In genomic region chr17:25571453-25571820, GRCm38 (mm10) we compare ENCODE assay signal across 8 mouse cellular contexts. TPM values are rescaled to one million over a fixed set of nuclear protein-coding genes. Genes with fewer than 3 reads are reported as not detected.
DNase-seq lines count a peak whose midpoint lies in the region; ATAC-seq and TF ChIP-seq lines count a peak whose summit lies in the region.

No protein-coding gene starts in this region.

- H3K9me3 ChIP-seq in forebrain, embryonic 10.5 days = no peaks in the 10 kb centered on the region
- H3K9me3 ChIP-seq in limb, embryonic 11.5 days (ENCODE audit: control insufficient read depth, low read length) = no peaks in the 10 kb centered on the region
- no peaks in the 10 kb centered on the region for H3K9me3 ChIP-seq in neural tube, embryonic 14.5 days (ENCODE audit: control insufficient read depth, low read length)

- H3K27me3 ChIP-seq in forebrain, embryonic 10.5 days (ENCODE audit: poor library complexity, severe bottlenecking) = peaks cover 88% of the 10 kb centered on the region
- peaks cover 11% of the 10 kb centered on the region for H3K27me3 ChIP-seq in limb, embryonic 11.5 days (ENCODE audit: control insufficient read depth, insufficient read depth, low read length)
- H3K27me3 ChIP-seq in neural tube, embryonic 14.5 days (ENCODE audit: control insufficient read depth, insufficient read depth, low read length) = peaks cover 11% of the 10 kb centered on the region

- no peak for ATAC-seq in limb, embryonic 11.5 days (ENCODE audit: insufficient number of reproducible peaks, low FRiP score, low TSS enrichment, low read depth)
- no peak for ATAC-seq in neural tube, embryonic 14.5 days (ENCODE audit: low read depth)

- WGBS in forebrain, embryonic 10.5 days = 3% methylated on average over 8 of the region's 8 CpGs
- WGBS in limb, embryonic 11.5 days = 2% methylated on average over 8 of the region's 8 CpGs
- 9% methylated on average over 8 of the region's 8 CpGs for WGBS in neural tube, embryonic 14.5 days

- DNase-seq in left cerebral cortex, adult 2 months (ENCODE audit: extremely low spot score in 1 of 2, low spot score in 2 of 2) = no peak
- DNase-seq in left cerebral cortex, adult 11 months (ENCODE audit: low spot score) = no peak
- no peak for DNase-seq in forebrain, embryonic 10.5 days (ENCODE audit: extremely low spot score, low spot score)
- DNase-seq in limb, embryonic 11.5 days (ENCODE audit: low spot score) = peak; percentile 47
- DNase-seq in ovary, adult 18-20 months (ENCODE audit: low spot score) = no peak
- no peak for DNase-seq in thymus, postnatal 36 days
- no peak for DNase-seq in right cerebral cortex, postnatal 25 days

- H3K9ac ChIP-seq in limb, embryonic 11.5 days (ENCODE audit: low read length) = peak overlapping the region; percentile 9; the same call in 1 of the 2 replicates
- H3K9ac ChIP-seq in neural tube, embryonic 14.5 days (replicated peaks; ENCODE audit: low read depth, low read length) = peak overlapping the region; percentile 51

- intact Hi-C loops in left cerebral cortex, adult 2 months (cut with DNase I) = loop anchor here (5.0 kb wide), 1 partner anchor 231 kb away; no protein-coding TSS in a partner anchor

- H3K4me2 ChIP-seq in limb, embryonic 11.5 days (ENCODE audit: low read depth, severe bottlenecking) = peak overlapping the region; percentile 85
- peak overlapping the region; percentile 93 for H3K4me2 ChIP-seq in neural tube, embryonic 14.5 days (ENCODE audit: low read depth, low read length)

- peaks cover 55% of the 10 kb centered on the region for H3K4me1 ChIP-seq in forebrain, embryonic 10.5 days
- H3K4me1 ChIP-seq in limb, embryonic 11.5 days (ENCODE audit: control insufficient read depth, insufficient read depth, low read length) = peaks cover 24% of the 10 kb centered on the region
- H3K4me1 ChIP-seq in neural tube, embryonic 14.5 days (ENCODE audit: control insufficient read depth, insufficient read depth, low read length) = peaks cover 17% of the 10 kb centered on the region; the same call in 1 of the 2 replicates

- peak overlapping the region; percentile 82 for H3K27ac ChIP-seq in left cerebral cortex, adult 2 months
- peak overlapping the region; percentile 81 for H3K27ac ChIP-seq in forebrain, embryonic 10.5 days
- H3K27ac ChIP-seq in limb, embryonic 11.5 days (replicated peaks; ENCODE audit: low read depth, low read length) = 0 out of 2 replicates have a peak overlapping the region, but pooled peaks have one; percentile 42
- H3K27ac ChIP-seq in neural tube, embryonic 14.5 days (ENCODE audit: low read depth, low read length) = no peak overlapping the region

- peaks cover 11% of the 10 kb centered on the region for H3K36me3 ChIP-seq in forebrain, embryonic 10.5 days (replicated peaks)
- no peaks in the 10 kb centered on the region for H3K36me3 ChIP-seq in limb, embryonic 11.5 days (ENCODE audit: control insufficient read depth, insufficient read depth, low read length)
- no peaks in the 10 kb centered on the region for H3K36me3 ChIP-seq in neural tube, embryonic 14.5 days (ENCODE audit: control insufficient read depth, insufficient read depth, low read length)

- peak overlapping the region; percentile 63 for H3K4me3 ChIP-seq in left cerebral cortex, adult 2 months
- H3K4me3 ChIP-seq in forebrain, embryonic 10.5 days = peak overlapping the region; percentile 73
- H3K4me3 ChIP-seq in limb, embryonic 11.5 days (ENCODE audit: low read depth, low read length) = peak overlapping the region; percentile 49
- peak overlapping the region; percentile 46 for H3K4me3 ChIP-seq in neural tube, embryonic 14.5 days (ENCODE audit: low read depth, low read length)

- TF ChIP-seq CTCF in left cerebral cortex, adult 2 months (IDR thresholded peaks at IDR 0.05) = no peak

RNA-seq across cellular contexts. Expression of gene Sox8, which starts 1.0 kb away (rescaled TPM):
- 10 to 100 TPM; 55.3 to 66.9 TPM for total RNA-seq in left cerebral cortex, adult 2 months (2021)
- polyA plus RNA-seq in forebrain, embryonic 10.5 days (2016; fragmentation: Nextera tagmentation; extraction: Ambion mirVana) = 10.9 and 12.1 TPM in 2 replicates
- 7.1 and 8.8 TPM in 2 replicates for polyA plus RNA-seq in limb, embryonic 11.5 days (2014; fragmentation: Nextera tagmentation; extraction: Ambion mirVana)
- polyA plus RNA-seq in neural tube, embryonic 14.5 days (2014; fragmentation: Nextera tagmentation; extraction: Ambion mirVana) = 12.8 and 17.5 TPM in 2 replicates

RNA-seq across cellular contexts. Expression of gene Lmf1, which starts 7.4 kb away (rescaled TPM):
- 10 to 100 TPM; 22.0 to 25.4 TPM for total RNA-seq in left cerebral cortex, adult 2 months (2021)
- 22.0 and 24.0 TPM in 2 replicates for polyA plus RNA-seq in forebrain, embryonic 10.5 days (2016; fragmentation: Nextera tagmentation; extraction: Ambion mirVana)
- 22.5 and 23.8 TPM in 2 replicates for polyA plus RNA-seq in limb, embryonic 11.5 days (2014; fragmentation: Nextera tagmentation; extraction: Ambion mirVana)
- 24.2 and 25.4 TPM in 2 replicates for polyA plus RNA-seq in neural tube, embryonic 14.5 days (2014; fragmentation: Nextera tagmentation; extraction: Ambion mirVana)
